Mouse (Mus musculus) neural tube, embryonic 13.5 days (tissue): ENCODE results near the gene Tapbpl. TPM values are rescaled to one million over a fixed set of nuclear protein-coding genes. Genes with fewer than 3 reads are reported as not detected.

Source experiments
- ATAC-seq: fragments of 200-750 bp; cut with Nextera tagmentation; 2 replicates; pipeline ENCODE4 v1.8.0; 2017; ENCODE audit warnings: low read depth, mild to moderate bottlenecking, moderate TSS enrichment, moderate library complexity
- H3K27ac ChIP-seq: fragments of 300-500 bp; sonication (generic); replicated peaks from 2 replicates; pipeline ENCODE4 v1.5.1; 2015; ENCODE audit warnings: moderate library complexity, mild to moderate bottlenecking, inconsistent platforms
- H3K27me3 ChIP-seq: fragments of 300-500 bp; sonication (generic); 2 replicates; pipeline ENCODE4 v1.6.1; 2015; ENCODE audit warnings: mild to moderate bottlenecking, inconsistent platforms
- H3K36me3 ChIP-seq: fragments of 300-500 bp; sonication (generic); 2 replicates; pipeline ENCODE4 v1.6.1; 2015; ENCODE audit warnings: mild to moderate bottlenecking, inconsistent platforms
- H3K4me1 ChIP-seq: fragments of 300-500 bp; sonication (generic); replicated peaks from 2 replicates; pipeline ENCODE4 v1.6.1; 2015; ENCODE audit warnings: inconsistent platforms
- H3K4me2 ChIP-seq: fragments of 300-500 bp; sonication (generic); 2 replicates; pipeline ENCODE4 v1.6.1; 2015; ENCODE audit warnings: inconsistent platforms, mild to moderate bottlenecking, moderate library complexity
- H3K4me3 ChIP-seq: fragments of 300-500 bp; sonication (generic); 2 replicates; pipeline ENCODE4 v1.5.1; 2015; ENCODE audit warnings: mild to moderate bottlenecking, inconsistent platforms
- H3K9ac ChIP-seq: fragments of 300-500 bp; sonication (generic); 2 replicates; pipeline ENCODE4 v1.6.1; 2015; ENCODE audit warnings: moderate library complexity, mild to moderate bottlenecking, inconsistent platforms
- H3K9me3 ChIP-seq: fragments of 300-500 bp; sonication (generic); 2 replicates; pipeline ENCODE4 v1.6.1; 2016; ENCODE audit warnings: inconsistent platforms
- WGBS: fragments of 180-500 bp; shearing (Covaris S2); methylation state at CpG from one replicate; pipeline ENCODE4 v1.1.7; 2015; 5-methylcytosine and 5-hydroxymethylcytosine counted together
- polyA plus RNA-seq: library from polyadenylated mRNA; unstranded; fragments of >200 nt; fragmentation: Nextera tagmentation; extraction: Ambion mirVana; gene quantifications from 2 replicates; pipeline ENCODE4 v1.2.1, GENCODE M21; 2015

Tapbpl gene
- polyA plus RNA-seq, 1 experiment from 2014 or later, result 5.5 TPM

GRCm38 (mm10) chr6:125260006-125260555 is 28.4 kb upstream of the Tapbpl start:
- Histone ChIP-seq H3K36me3 (no peaks in the 10 kb centered on the region), H3K9ac (no peak overlapping the region), H3K4me3 (no peak overlapping the region), H3K9me3 (no peaks in the 10 kb centered on the region), H3K4me1 (no peaks in the 10 kb centered on the region), H3K27ac (no peak overlapping the region), H3K4me2 (no peak overlapping the region), H3K27me3 (no peaks in the 10 kb centered on the region)
- ATAC-seq, result no peak
- 86% methylated on average over 10 of the region's 10 CpGs for WGBS

- H3K4me3 ChIP-seq, result no peak overlapping the region
- H3K9me3 ChIP-seq, result 0 out of 2 replicates have a peak, but pooled peaks cover 4% of the 10 kb centered on the region
These were observed 24.7 kb upstream of the Tapbpl start for GRCm38 (mm10) chr6:125256222-125256966.

GRCm38 (mm10) chr6:125255516-125256044 is 23.9 kb upstream of the Tapbpl start:
- Histone ChIP-seq H3K9me3 (0 out of 2 replicates have a peak, but pooled peaks cover 4% of the 10 kb centered on the region), H3K36me3 (no peaks in the 10 kb centered on the region), H3K4me1 (no peaks in the 10 kb centered on the region), H3K4me2 (no peak overlapping the region), H3K4me3 (no peak overlapping the region), H3K27me3 (no peaks in the 10 kb centered on the region), H3K27ac (no peak overlapping the region), H3K9ac (no peak overlapping the region)
- ATAC-seq, result no peak
- WGBS, result 92% methylated on average over 7 of the region's 7 CpGs

More at GRCm38 (mm10) chr6:125256222-125256966, 24.7 kb upstream of the Tapbpl start:
- no peak overlapping the region for H3K27ac ChIP-seq
- no peaks in the 10 kb centered on the region for H3K4me1 ChIP-seq
- 82% methylated on average over 8 of the region's 8 CpGs for WGBS
- ATAC-seq, result no peak
- H3K9ac ChIP-seq, result no peak overlapping the region
- H3K36me3 ChIP-seq, result no peaks in the 10 kb centered on the region
- no peaks in the 10 kb centered on the region for H3K27me3 ChIP-seq
- H3K4me2 ChIP-seq, result no peak overlapping the region

GRCm38 (mm10) chr6:125253863-125254715 is 22.4 kb upstream of the Tapbpl start:
- WGBS, result 83% methylated on average over 14 of the region's 14 CpGs
- 0 out of 2 replicates have a peak, but pooled peaks cover 4% of the 10 kb centered on the region for H3K9me3 ChIP-seq
- no peak overlapping the region for H3K4me3 ChIP-seq
- no peak overlapping the region for H3K4me2 ChIP-seq
- H3K4me1 ChIP-seq, result no peaks in the 10 kb centered on the region
- no peaks in the 10 kb centered on the region for H3K27me3 ChIP-seq
- no peak overlapping the region for H3K9ac ChIP-seq
- no peak for ATAC-seq
- H3K27ac ChIP-seq, result no peak overlapping the region
- no peaks in the 10 kb centered on the region for H3K36me3 ChIP-seq

- Histone ChIP-seq H3K9ac (no peak overlapping the region), H3K36me3 (no peaks in the 10 kb centered on the region), H3K4me2 (no peak overlapping the region), H3K27ac (no peak overlapping the region), H3K4me1 (no peaks in the 10 kb centered on the region), H3K9me3 (0 out of 2 replicates have a peak, but pooled peaks cover 4% of the 10 kb centered on the region), H3K27me3 (no peaks in the 10 kb centered on the region), H3K4me3 (no peak overlapping the region)
- 91% methylated on average over 8 of the region's 8 CpGs for WGBS
- ATAC-seq, result no peak
These were observed 21.1 kb upstream of the Tapbpl start for GRCm38 (mm10) chr6:125252711-125253110.

- Histone ChIP-seq H3K9ac (no peak overlapping the region), H3K9me3 (0 out of 2 replicates have a peak, but pooled peaks cover 4% of the 10 kb centered on the region), H3K36me3 (no peaks in the 10 kb centered on the region), H3K4me3 (no peak overlapping the region), H3K4me1 (no peaks in the 10 kb centered on the region), H3K4me2 (no peak overlapping the region), H3K27ac (no peak overlapping the region), H3K27me3 (no peaks in the 10 kb centered on the region)
- 84% methylated on average over 3 of the region's 3 CpGs for WGBS
- no peak for ATAC-seq
These were observed 20.6 kb upstream of the Tapbpl start for GRCm38 (mm10) chr6:125252285-125252684.

- no peak overlapping the region for H3K9ac ChIP-seq
- no peaks in the 10 kb centered on the region for H3K9me3 ChIP-seq
- ATAC-seq, result no peak
- no peak overlapping the region for H3K4me2 ChIP-seq
- WGBS, result 25% methylated on average over 1 of the region's 1 CpGs
- no peak overlapping the region for H3K4me3 ChIP-seq
- no peaks in the 10 kb centered on the region for H3K27me3 ChIP-seq
- H3K4me1 ChIP-seq, result no peaks in the 10 kb centered on the region
- H3K36me3 ChIP-seq, result no peaks in the 10 kb centered on the region
- no peak overlapping the region for H3K27ac ChIP-seq
These were observed 12.9 kb upstream of the Tapbpl start for GRCm38 (mm10) chr6:125244551-125244950.

- Histone ChIP-seq H3K9ac (no peak overlapping the region), H3K27ac (no peak overlapping the region), H3K4me3 (no peak overlapping the region), H3K27me3 (no peaks in the 10 kb centered on the region), H3K36me3 (no peaks in the 10 kb centered on the region), H3K4me1 (no peaks in the 10 kb centered on the region), H3K4me2 (no peak overlapping the region), H3K9me3 (no peaks in the 10 kb centered on the region)
- no peak for ATAC-seq
- 84% methylated on average over 8 of the region's 8 CpGs for WGBS
These were observed 9.9 kb upstream of the Tapbpl start for GRCm38 (mm10) chr6:125241566-125241965.

- H3K27ac ChIP-seq, result no peak overlapping the region
- H3K4me3 ChIP-seq, result no peak overlapping the region
- H3K4me1 ChIP-seq, result no peaks in the 10 kb centered on the region
- 78% methylated on average over 5 of the region's 5 CpGs for WGBS
- no peak overlapping the region for H3K4me2 ChIP-seq
- no peak for ATAC-seq
- no peaks in the 10 kb centered on the region for H3K9me3 ChIP-seq
- H3K9ac ChIP-seq, result no peak overlapping the region
- no peaks in the 10 kb centered on the region for H3K27me3 ChIP-seq
- H3K36me3 ChIP-seq, result no peaks in the 10 kb centered on the region
These were observed 9.0 kb upstream of the Tapbpl start for GRCm38 (mm10) chr6:125240617-125241016.

GRCm38 (mm10) chr6:125239547-125239946 is 7.9 kb upstream of the Tapbpl start:
- no peaks in the 10 kb centered on the region for H3K9me3 ChIP-seq
- no peak overlapping the region for H3K27ac ChIP-seq
- WGBS, result 89% methylated on average over 5 of the region's 5 CpGs
- H3K4me2 ChIP-seq, result no peak overlapping the region
- no peaks in the 10 kb centered on the region for H3K36me3 ChIP-seq
- H3K27me3 ChIP-seq, result no peaks in the 10 kb centered on the region
- H3K4me3 ChIP-seq, result no peak overlapping the region
- H3K9ac ChIP-seq, result no peak overlapping the region
- ATAC-seq, result no peak
- H3K4me1 ChIP-seq, result no peaks in the 10 kb centered on the region

GRCm38 (mm10) chr6:125238396-125238795 is 6.7 kb upstream of the Tapbpl start:
- Histone ChIP-seq H3K27ac (no peak overlapping the region), H3K9me3 (no peaks in the 10 kb centered on the region), H3K4me1 (no peaks in the 10 kb centered on the region), H3K9ac (no peak overlapping the region), H3K4me2 (no peak overlapping the region), H3K4me3 (no peak overlapping the region), H3K27me3 (no peaks in the 10 kb centered on the region), H3K36me3 (no peaks in the 10 kb centered on the region)
- 79% methylated on average over 6 of the region's 6 CpGs for WGBS
- ATAC-seq, result no peak

GRCm38 (mm10) chr6:125237421-125237820 is 5.8 kb upstream of the Tapbpl start:
- 90% methylated on average over 4 of the region's 4 CpGs for WGBS
- ATAC-seq, result no peak
- no peaks in the 10 kb centered on the region for H3K36me3 ChIP-seq
- H3K9ac ChIP-seq, result no peak overlapping the region
- H3K27me3 ChIP-seq, result no peaks in the 10 kb centered on the region
- H3K4me1 ChIP-seq, result no peaks in the 10 kb centered on the region
- no peak overlapping the region for H3K4me2 ChIP-seq
- no peaks in the 10 kb centered on the region for H3K9me3 ChIP-seq
- no peak overlapping the region for H3K4me3 ChIP-seq
- no peak overlapping the region for H3K27ac ChIP-seq
